Mouse (Mus musculus) C2C12 (cell line): ENCODE data around the gene Samd1.
"Not testable (repeated sequence)": the region's sequence is repeated elsewhere in the genome, so short reads cannot be mapped to it uniquely, and the experiment has no call there.

ENCODE experiments used
- CEBPB ChIP-seq: IDR thresholded peaks from one replicate; pipeline ENCODE4 v1.6.1; 2011; ENCODE audit warnings: low read depth, mild to moderate bottlenecking, control low read depth, moderate library complexity
- CTCF ChIP-seq: IDR thresholded peaks from one replicate; pipeline ENCODE4 v1.5.1; 2011; ENCODE audit not compliant: control insufficient read depth, insufficient read depth, insufficient read length
- MAX ChIP-seq: IDR thresholded peaks from one replicate; pipeline ENCODE4 v1.6.1; 2011; ENCODE audit warnings: mild to moderate bottlenecking, control low read depth
- MYOG ChIP-seq: IDR thresholded peaks from one replicate; pipeline ENCODE4 v1.6.1; 2011; ENCODE audit not compliant: control insufficient read depth, insufficient read length; ENCODE audit errors: extremely low read depth
- USF1 ChIP-seq: IDR thresholded peaks from one replicate; pipeline ENCODE4 v1.6.1; 2011; ENCODE audit warnings: low read depth, mild to moderate bottlenecking, control low read depth, moderate library complexity

DNA sequence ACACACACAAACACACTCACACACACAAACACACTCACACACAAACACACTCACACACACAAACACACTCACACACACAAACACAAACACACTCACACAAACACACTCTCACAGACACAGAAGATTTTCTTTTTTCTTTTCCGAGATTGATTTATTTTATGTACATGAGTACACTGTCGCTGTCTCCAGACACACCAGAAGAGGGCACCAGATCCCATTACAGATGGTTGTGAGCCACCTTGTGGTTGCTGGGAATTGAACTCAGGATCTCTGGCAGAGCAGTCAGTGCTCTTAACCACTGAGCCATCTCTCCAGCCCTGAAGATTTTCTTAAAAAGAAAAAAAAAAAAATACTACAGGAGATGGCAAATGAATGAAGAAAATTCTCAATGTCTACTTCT, 14.2 kb upstream of the Samd1 start:
- not testable (repeated sequence) for TF ChIP-seq CTCF, MAX, MYOG, CEBPB, USF1
